In the genomic region with DNA sequence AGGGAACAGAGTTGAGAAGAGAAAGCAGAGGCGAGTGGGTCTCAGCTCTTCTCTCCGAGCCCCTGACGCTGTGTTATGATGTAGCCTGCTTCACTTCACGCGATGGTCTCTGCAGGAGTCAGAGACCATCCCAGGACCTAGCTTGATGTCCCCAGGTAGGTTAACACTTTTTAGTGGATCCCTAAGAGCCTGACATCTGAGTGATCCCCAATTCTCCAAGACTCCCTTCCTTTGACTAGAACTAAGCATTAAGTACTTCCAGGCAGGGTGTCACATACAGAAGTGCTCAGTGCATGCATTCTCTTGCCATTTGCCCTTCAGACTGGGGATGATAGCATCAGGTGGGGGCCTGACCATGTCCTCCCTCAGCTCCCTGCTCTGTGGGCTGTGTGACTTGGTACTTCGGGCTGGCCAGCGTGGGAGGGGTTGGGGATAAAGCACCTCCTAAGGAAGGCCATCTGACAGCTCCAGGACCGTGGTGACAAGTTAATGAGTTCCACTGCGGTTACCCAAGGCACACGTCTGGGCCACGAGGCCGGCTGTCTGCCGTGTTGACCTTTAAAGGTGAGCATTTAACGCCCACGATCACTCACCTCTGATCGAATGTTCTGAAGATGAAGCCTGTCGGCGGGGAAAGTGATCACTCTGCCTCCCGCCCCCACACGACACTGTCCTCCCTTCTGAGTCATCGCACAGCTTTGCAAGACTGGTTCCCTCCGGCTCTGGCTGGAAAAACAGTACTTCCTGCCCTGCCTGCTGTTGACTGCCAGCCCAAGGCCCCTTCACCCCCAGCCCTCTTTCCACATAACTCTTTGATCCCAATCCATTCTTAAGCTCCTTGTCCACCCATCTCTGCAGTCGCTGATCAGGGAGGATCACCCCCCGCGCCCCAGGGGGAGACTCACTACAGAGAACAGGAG, we compare ENCODE assay signal across 9 mouse cellular contexts.
DNase-seq lines count a peak whose midpoint lies in the region; ATAC-seq and TF ChIP-seq lines count a peak whose summit lies in the region.
"Had no signal": no experiment of that assay in that cellular context is flagged by ENCODE, and none has a peak within 500 bp of the region (broad histone marks: within the 10 kb centered on the region; RNA-seq: fewer than 3 reads in every experiment).

No protein-coding gene starts in this region.

- no peak overlapping the region for H3K9ac ChIP-seq in heart, postnatal 0 days (replicated peaks; ENCODE audit: low read depth, low read length)
- no peak overlapping the region for H3K9ac ChIP-seq in stomach, postnatal 0 days (ENCODE audit: low read length)
- H3K9ac ChIP-seq in forebrain, postnatal 0 days: no peak overlapping the region

- peak; percentile 57 for ATAC-seq in heart, postnatal 0 days (ENCODE audit: insufficient read depth, low read depth)
- ATAC-seq in stomach, postnatal 0 days (ENCODE audit: low FRiP score, low TSS enrichment): peak; percentile 78
- ATAC-seq in forebrain, postnatal 0 days: no peak

- TF ChIP-seq EP300 in heart, postnatal 0 days (IDR thresholded peaks at IDR 0.05; ENCODE audit: low read depth): no peak
- no peak for TF ChIP-seq EP300 in stomach, postnatal 0 days (optimal IDR thresholded peaks at IDR 0.05)

- H3K36me3 ChIP-seq in heart, postnatal 0 days (replicated peaks; ENCODE audit: control insufficient read depth, insufficient read depth, low read length): no peaks in the 10 kb centered on the region
- H3K36me3 ChIP-seq in stomach, postnatal 0 days (ENCODE audit: control insufficient read depth, insufficient read depth, low read length): no peaks in the 10 kb centered on the region
- H3K36me3 ChIP-seq in forebrain, postnatal 0 days (ENCODE audit: insufficient read depth): no peaks in the 10 kb centered on the region
- H3K36me3 ChIP-seq: G1E had no signal

- intact Hi-C loops in left cerebral cortex, adult 2 months (cut with DNase I): no loop called here

- WGBS in heart, postnatal 0 days: 45% methylated on average over 25 of the region's 25 CpGs
- WGBS in stomach, postnatal 0 days: 41% methylated on average over 25 of the region's 25 CpGs
- WGBS in forebrain, postnatal 0 days: 81% methylated on average over 25 of the region's 25 CpGs

- H3K4me2 ChIP-seq in heart, postnatal 0 days (ENCODE audit: low read depth, low read length): no peak overlapping the region
- H3K4me2 ChIP-seq in stomach, postnatal 0 days (replicated peaks; ENCODE audit: low read depth): no peak overlapping the region
- no peak overlapping the region for H3K4me2 ChIP-seq in forebrain, postnatal 0 days (ENCODE audit: low read depth)

- peak; percentile 88 for DNase-seq in heart, adult 11 months
- DNase-seq in heart, adult 8-10 months (ENCODE audit: low spot score): no peak
- peak; percentile 51 for DNase-seq in testis, postnatal 10 days (ENCODE audit: low spot score)
- DNase-seq in testis, postnatal 14 days (ENCODE audit: low spot score): no peak
- peak; percentile 39 for DNase-seq in heart, postnatal 0 days (ENCODE audit: low spot score)
- DNase-seq in stomach, postnatal 0 days (ENCODE audit: low spot score): peak; percentile 57
- no peak for DNase-seq in forebrain, postnatal 0 days
- no peak for DNase-seq in left cerebral cortex, adult 2 months (ENCODE audit: extremely low spot score in 1 of 2, low spot score in 2 of 2)

- TF ChIP-seq CTCF in heart, postnatal 0 days (IDR thresholded peaks at IDR 0.05; ENCODE audit: low read depth): no peak
- no peak for TF ChIP-seq CTCF in stomach, postnatal 0 days (IDR thresholded peaks at IDR 0.05; ENCODE audit: low read depth)
- no peak for TF ChIP-seq CTCF in forebrain, postnatal 0 days (IDR thresholded peaks at IDR 0.05; ENCODE audit: low read depth)
- TF ChIP-seq CTCF in left cerebral cortex, adult 2 months (IDR thresholded peaks at IDR 0.05): no peak

- no peak overlapping the region for H3K4me3 ChIP-seq in heart, postnatal 0 days (ENCODE audit: low read depth, low read length)
- no peak overlapping the region for H3K4me3 ChIP-seq in stomach, postnatal 0 days (ENCODE audit: low read depth, low read length)
- no peak overlapping the region for H3K4me3 ChIP-seq in forebrain, postnatal 0 days (ENCODE audit: low read depth, low read length)
- H3K4me3 ChIP-seq in left cerebral cortex, adult 2 months: no peak overlapping the region

- no peaks in the 10 kb centered on the region for H3K9me3 ChIP-seq in heart, postnatal 0 days (replicated peaks; ENCODE audit: control insufficient read depth, low read length)
- no peaks in the 10 kb centered on the region for H3K9me3 ChIP-seq in stomach, postnatal 0 days (ENCODE audit: control insufficient read depth, low read length)
- no peaks in the 10 kb centered on the region for H3K9me3 ChIP-seq in forebrain, postnatal 0 days (ENCODE audit: low read length)

- no peaks in the 10 kb centered on the region for H3K4me1 ChIP-seq in heart, postnatal 0 days (ENCODE audit: control insufficient read depth, insufficient read depth)
- no peaks in the 10 kb centered on the region for H3K4me1 ChIP-seq in stomach, postnatal 0 days (replicated peaks; ENCODE audit: control insufficient read depth, insufficient read depth)
- no peaks in the 10 kb centered on the region for H3K4me1 ChIP-seq in forebrain, postnatal 0 days (ENCODE audit: insufficient read depth)

- 0 out of 2 replicates have a peak, but pooled peaks cover 7% of the 10 kb centered on the region for H3K27me3 ChIP-seq in heart, postnatal 0 days (ENCODE audit: control insufficient read depth, insufficient read depth, low read length)
- no peaks in the 10 kb centered on the region for H3K27me3 ChIP-seq in stomach, postnatal 0 days (ENCODE audit: control insufficient read depth, insufficient read depth, low read length)
- no peaks in the 10 kb centered on the region; the same call in 1 of the 2 replicates for H3K27me3 ChIP-seq in forebrain, postnatal 0 days (ENCODE audit: insufficient read depth, low read length)

- H3K27ac ChIP-seq in heart, postnatal 0 days (ENCODE audit: low read depth): no peak overlapping the region
- no peak overlapping the region; the same call in 1 of the 2 replicates for H3K27ac ChIP-seq in stomach, postnatal 0 days (replicated peaks)
- no peak overlapping the region for H3K27ac ChIP-seq in forebrain, postnatal 0 days (ENCODE audit: low read depth, low read length)
- H3K27ac ChIP-seq in left cerebral cortex, adult 2 months: no peak overlapping the region

Comparison
In these comparisons a context has a peak if more than half of its experiments do, and no peak if none do; other contexts are left out.
1. DNase-seq: peak in heart, adult 11 months (single experiment), testis, postnatal 10 days (single experiment), heart, postnatal 0 days (single experiment) and stomach, postnatal 0 days (single experiment); none in heart, adult 8-10 months (single experiment), testis, postnatal 14 days (single experiment), forebrain, postnatal 0 days (single experiment) and left cerebral cortex, adult 2 months (0 of 2).